Mouse (Mus musculus) right cerebral cortex, postnatal 25 days (tissue): ENCODE results near the gene Cnot6l.

Source experiments
- DNase-seq: peaks from one replicate; pipeline ENCODE4 v3.0.0; 2022

Cnot6l gene

DNA sequence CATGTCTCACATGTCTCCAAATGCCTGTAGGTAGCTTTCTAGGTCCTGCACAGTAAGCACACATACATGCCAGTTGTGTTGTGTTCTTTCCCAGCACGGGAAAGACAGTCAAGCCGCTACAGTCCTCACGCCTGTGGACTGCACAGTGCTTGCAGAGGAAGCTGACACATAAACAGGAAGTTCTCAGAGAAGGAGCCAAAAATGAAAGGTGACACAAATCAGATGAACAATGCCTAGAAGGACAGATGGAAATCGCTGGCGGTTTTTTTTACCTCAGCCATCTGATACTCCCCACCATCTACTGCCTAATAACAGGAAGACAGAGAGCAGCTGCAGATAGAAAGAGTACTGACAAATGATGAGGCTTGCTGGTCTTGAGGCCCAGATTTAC, at the start of gene Cnot6l:
Cnot6l (minus strand) TSS at position 151 of the 391 bp plus-strand sequence.
- DNase-seq, result no peak

DNA sequence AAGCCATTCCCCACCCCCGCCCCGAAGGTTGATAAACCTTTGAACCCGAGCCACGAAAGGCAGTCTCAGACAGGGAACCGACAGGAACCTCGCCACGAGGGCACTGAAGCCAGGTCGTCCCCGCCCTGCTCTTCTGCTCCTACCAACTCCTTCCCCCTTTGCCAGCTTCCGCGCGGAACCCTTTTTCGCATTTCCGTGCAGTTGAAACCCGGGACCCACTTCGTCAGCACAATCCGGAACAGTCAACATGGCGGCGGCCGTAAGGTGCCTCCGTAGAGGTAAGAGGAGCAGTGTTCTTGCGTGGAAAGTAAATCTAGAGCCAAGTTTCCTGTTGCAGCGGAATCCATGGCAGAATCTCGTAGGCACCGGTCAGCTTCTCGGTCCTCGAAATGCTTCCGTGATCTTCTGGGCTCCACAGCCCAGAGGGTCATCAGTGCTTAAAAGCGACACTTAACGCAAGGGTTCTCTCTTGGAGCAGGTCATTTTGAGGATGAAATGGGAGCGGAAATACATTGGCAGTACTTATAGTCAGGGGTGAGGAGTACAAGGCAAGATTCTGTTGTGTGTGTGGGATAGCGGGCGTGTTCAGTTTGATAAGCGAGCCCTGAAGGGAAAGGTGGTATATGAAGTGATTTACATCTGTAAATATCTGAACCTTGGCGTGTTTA, 46.1 kb upstream of the Cnot6l start:
- peak; percentile 89 for DNase-seq

DNA sequence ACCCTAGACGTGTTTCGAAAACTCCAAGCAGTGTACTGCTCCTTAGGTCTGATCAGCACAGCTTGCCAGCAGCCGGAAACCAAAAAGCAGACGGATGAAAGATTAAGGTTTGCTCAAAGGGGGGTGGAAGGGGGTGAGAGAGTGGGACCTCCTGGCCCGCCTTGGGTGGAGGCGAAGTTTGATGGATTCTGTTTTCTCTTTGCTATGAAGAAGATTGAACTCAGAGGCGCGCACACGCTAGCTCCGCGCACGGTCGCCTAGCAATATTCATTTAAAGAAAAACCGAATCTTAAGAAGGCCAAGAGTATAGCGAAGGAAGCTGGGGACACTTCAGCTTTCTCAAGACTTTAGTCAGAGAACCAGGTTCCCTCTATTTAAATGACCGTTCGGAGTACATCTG, 45.5 kb upstream of the Cnot6l start, which contains the start of gene Mrpl1:
Mrpl1 (plus strand) TSS at position 35 of the 400 bp plus-strand sequence.
- DNase-seq, result no peak

GRCm38 (mm10) chr5:96208543-96208942, 44.6 kb upstream of the Cnot6l start:
- DNase-seq, result no peak

DNA sequence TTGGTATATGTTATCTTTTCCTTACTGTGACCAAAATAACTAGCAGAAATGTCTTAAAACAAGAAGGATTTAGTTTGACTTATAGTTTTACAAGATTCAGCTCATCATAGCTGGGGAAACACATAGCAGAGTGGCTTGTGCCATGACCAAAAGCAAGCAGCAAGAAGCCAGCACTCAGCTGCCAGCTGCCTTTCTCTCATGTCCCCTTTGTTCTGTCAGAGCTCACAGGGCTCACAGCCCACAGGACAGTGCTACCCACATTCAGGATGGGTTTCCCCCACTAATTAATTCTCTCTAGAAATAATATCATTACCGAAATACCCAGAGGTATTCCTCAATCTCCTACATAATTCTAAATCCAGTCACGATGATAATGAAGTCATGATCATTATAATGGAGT, 43.6 kb upstream of the Cnot6l start:
- DNase-seq, result no peak

- DNase-seq, result no peak
These were observed 42.9 kb upstream of the Cnot6l start for GRCm38 (mm10) chr5:96206897-96207296.

DNA sequence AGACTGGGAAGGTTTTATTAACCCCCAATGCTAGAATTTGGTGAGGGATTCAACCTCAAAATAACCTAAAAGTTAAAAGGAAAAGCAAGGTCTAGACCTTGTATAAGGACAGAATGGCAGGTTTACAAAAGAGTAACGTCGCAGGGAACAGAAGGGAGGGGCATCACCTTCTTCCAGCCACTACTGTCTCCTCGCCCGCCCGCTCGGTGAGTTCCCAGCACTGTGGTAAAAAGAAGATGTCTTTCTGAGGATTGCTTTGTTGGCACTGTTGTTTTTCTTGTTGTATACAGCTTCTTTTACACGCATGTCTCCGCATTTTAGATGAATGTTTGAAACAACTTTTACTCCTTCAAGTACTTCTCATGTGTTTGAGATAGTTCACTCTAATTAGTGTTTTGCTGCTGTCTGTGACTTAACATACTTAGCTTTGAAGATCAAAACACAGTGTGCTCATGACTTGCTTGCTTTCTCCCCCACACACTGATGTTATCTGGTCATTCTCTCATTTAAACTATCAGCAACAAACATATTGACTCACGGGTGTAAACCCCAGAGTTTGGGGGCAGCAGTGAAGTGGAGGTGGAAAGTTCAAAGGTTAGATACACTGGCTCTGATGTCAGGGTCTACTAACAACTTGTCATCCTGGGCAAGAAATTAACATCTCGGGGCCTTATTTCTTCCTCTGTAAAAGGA, 37.6 kb upstream of the Cnot6l start:
- DNase-seq, result no peak

GRCm38 (mm10) chr5:96200269-96200668, 36.3 kb upstream of the Cnot6l start:
- DNase-seq, result no peak

- DNase-seq, result no peak
These were observed 34.3 kb upstream of the Cnot6l start for GRCm38 (mm10) chr5:96198271-96198670.

DNA sequence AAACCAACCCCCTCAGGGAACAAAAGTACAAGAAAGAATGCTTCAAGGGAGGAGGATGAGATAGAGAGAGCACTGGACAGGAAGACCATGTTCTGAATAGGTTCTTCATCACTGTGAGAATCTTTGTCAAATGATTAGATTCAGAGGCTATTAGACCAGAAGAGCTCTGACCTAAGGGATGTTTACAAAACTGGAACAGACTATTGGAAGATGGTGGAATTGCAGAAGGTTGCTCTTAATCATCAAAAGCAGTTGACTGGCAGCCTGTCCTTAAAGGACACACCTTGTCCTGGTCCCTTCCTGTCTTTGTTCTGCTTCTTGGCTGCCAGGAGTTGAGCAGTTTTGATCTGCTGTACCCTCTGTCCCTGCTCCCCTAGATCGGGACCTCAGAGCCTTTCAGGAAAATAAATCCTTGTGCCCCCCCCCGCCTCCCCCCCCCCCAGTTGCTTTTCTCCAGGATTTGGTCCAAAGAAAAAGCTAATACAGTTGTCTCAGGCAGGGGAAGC, 32.6 kb upstream of the Cnot6l start:
- DNase-seq, result no peak

- no peak for DNase-seq
These were observed 27.3 kb upstream of the Cnot6l start for GRCm38 (mm10) chr5:96191251-96191650.

GRCm38 (mm10) chr5:96189761-96190160, 25.8 kb upstream of the Cnot6l start:
- no peak for DNase-seq

- no peak for DNase-seq
These were observed 20.0 kb upstream of the Cnot6l start for GRCm38 (mm10) chr5:96183987-96184386.

DNA sequence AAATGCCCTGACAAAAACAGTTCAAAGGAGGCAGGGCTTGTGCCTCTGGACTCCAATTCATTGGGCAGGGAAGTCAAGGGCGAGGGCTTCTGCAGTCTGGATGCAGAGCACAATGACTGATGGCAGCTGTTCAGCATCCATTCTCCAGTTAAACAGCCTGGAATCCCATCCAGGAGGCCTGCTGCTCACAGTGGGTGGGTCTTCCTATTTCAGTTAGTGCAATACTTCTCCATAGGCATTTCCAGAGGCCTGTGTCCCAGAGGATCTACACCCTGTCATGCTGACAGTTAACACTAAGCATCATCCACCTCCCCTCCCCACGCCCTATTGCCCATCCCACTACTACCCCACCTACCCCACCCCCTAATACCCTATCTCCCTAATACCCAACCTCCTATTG, 19.2 kb upstream of the Cnot6l start:
- no peak for DNase-seq

DNA sequence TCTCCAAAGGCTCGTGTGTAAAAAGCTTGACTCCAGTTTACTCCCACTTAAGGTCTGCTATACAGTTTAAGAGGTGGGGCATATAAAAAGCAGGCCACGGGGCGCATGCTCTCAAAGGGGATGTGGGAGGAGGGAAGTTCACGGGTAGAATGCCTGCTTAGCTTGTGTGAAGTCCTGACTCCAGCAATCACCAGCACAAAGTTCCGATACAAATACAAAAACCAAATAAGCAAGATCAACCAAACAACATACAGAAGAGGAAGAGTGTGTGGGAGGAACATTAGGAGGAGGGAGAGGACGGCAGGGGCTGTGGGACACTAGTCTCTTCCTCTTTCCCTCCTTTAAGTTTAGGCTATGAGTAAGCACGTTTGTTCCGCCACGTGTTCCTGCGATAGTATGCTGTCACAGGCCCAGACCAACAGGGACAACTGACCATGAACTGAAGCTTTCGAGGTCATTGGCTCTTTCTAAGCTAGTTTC, 12.9 kb upstream of the Cnot6l start:
- no peak for DNase-seq

DNA sequence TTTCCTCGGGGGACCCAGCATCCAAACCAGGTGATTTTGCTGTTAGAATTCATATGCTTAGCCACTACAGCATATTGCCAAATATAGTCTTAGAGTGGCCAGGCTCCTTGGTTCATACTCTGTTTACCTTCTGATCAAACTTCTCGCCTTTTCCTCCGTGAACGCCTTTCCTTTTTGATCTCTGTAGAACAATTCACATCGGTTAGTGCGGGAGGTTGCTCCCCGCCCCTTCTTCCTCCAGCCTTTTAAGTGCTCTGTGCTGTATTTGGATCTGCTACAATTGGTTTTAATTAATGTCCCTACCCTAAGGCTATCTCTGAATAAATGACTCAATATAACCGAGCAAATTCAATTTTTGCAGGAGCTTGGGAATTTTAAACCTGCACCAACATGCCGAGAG, 12.2 kb upstream of the Cnot6l start:
- DNase-seq, result no peak

- no peak for DNase-seq
These were observed 7.8 kb upstream of the Cnot6l start for GRCm38 (mm10) chr5:96171765-96172164.

DNA sequence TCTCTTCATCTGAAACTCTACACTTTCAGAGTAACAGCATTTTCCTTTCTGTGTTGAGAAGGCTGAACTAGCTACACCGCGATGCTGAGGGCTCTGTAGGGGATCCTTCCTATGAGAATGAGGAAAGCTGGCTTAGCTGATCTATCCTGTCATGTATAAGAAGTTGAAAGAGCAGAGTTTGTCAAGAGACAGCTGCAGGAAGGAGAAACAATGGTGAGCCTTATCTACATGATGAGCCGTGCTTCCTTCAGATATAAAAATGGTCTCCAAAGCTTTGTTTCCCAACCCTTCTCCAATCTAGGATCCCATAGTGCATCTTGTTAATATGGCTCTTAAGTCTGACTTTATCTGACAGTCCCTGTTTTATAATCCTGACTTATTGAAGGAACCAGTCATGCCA, 6.5 kb upstream of the Cnot6l start:
- no peak for DNase-seq

GRCm38 (mm10) chr5:96166761-96167160, 2.8 kb upstream of the Cnot6l start:
- no peak for DNase-seq

- no peak for DNase-seq
These were observed 463 bp downstream of the Cnot6l start for GRCm38 (mm10) chr5:96163396-96164020.

GRCm38 (mm10) chr5:96162399-96163331, 1.3 kb downstream of the Cnot6l start:
- peak; percentile 81 for DNase-seq

- peak; percentile 66 for DNase-seq
These were observed 2.2 kb downstream of the Cnot6l start for GRCm38 (mm10) chr5:96161578-96162398.
